Mouse (Mus musculus): ENCODE measurements at regions not wholly inside any gene's neighbourhood (a gene's known extent, or its start where the extent isn't known, plus 50 kb on each side); places are given as distances from the start of the nearest gene placed in this dataset.

GRCm38 (mm10) chr4:12628702-12629374 lies 457.0 kb upstream of the Fam92a start:
- no peak for DNase-seq (ENCODE audit: low read depth, low spot score)

- DNase-seq (ENCODE audit: low read depth, low spot score), result no peak
Measured at GRCm38 (mm10) chr4:12627158-12627871, 455.5 kb upstream of the Fam92a start.

GRCm38 (mm10) chr4:12620756-12621270 lies 449.0 kb upstream of the Fam92a start:
- DNase-seq (ENCODE audit: low read depth, low spot score), result no peak

GRCm38 (mm10) chr4:12620059-12620755 lies 448.4 kb upstream of the Fam92a start:
- no peak for DNase-seq (ENCODE audit: low read depth, low spot score)

GRCm38 (mm10) chr4:12616665-12617064 lies 444.9 kb upstream of the Fam92a start:
- no peak for DNase-seq (ENCODE audit: low read depth, low spot score)

GRCm38 (mm10) chr4:12611511-12611910 lies 439.7 kb upstream of the Fam92a start:
- no peak for DNase-seq (ENCODE audit: low read depth, low spot score)

- no peak for DNase-seq (ENCODE audit: low read depth, low spot score)
Measured at GRCm38 (mm10) chr4:12601165-12601919, 429.5 kb upstream of the Fam92a start.

- DNase-seq (ENCODE audit: low read depth, low spot score), result peak; percentile 36
Measured at GRCm38 (mm10) chr4:12595801-12596515, 424.1 kb upstream of the Fam92a start.

GRCm38 (mm10) chr4:12592973-12593372 lies 421.2 kb upstream of the Fam92a start:
- no peak for DNase-seq (ENCODE audit: low read depth, low spot score)

GRCm38 (mm10) chr4:12578102-12578501 lies 406.3 kb upstream of the Fam92a start:
- no peak for DNase-seq (ENCODE audit: low read depth, low spot score)

- DNase-seq (ENCODE audit: low read depth, low spot score), result no peak
Measured at GRCm38 (mm10) chr4:12571881-12572280, 400.1 kb upstream of the Fam92a start.

- peak; percentile 8 for DNase-seq (ENCODE audit: low read depth, low spot score)
Measured at GRCm38 (mm10) chr4:12570689-12571088, 398.9 kb upstream of the Fam92a start.

GRCm38 (mm10) chr4:12567643-12568042 lies 395.8 kb upstream of the Fam92a start:
- DNase-seq (ENCODE audit: low read depth, low spot score), result no peak

- no peak for DNase-seq (ENCODE audit: low read depth, low spot score)
Measured at GRCm38 (mm10) chr4:12563016-12563415, 391.2 kb upstream of the Fam92a start.

- no peak for DNase-seq (ENCODE audit: low read depth, low spot score)
Measured at GRCm38 (mm10) chr4:12560546-12560945, 388.7 kb upstream of the Fam92a start.

- no peak for DNase-seq (ENCODE audit: low read depth, low spot score)
Measured at GRCm38 (mm10) chr4:12560015-12560414, 388.2 kb upstream of the Fam92a start.

- DNase-seq (ENCODE audit: low read depth, low spot score), result no peak
Measured at GRCm38 (mm10) chr4:12557105-12557504, 385.3 kb upstream of the Fam92a start.

GRCm38 (mm10) chr4:12549265-12549664 lies 377.4 kb upstream of the Fam92a start:
- DNase-seq (ENCODE audit: low read depth, low spot score), result no peak

- no peak for DNase-seq (ENCODE audit: low read depth, low spot score)
Measured at GRCm38 (mm10) chr4:12543906-12544305, 372.1 kb upstream of the Fam92a start.

- no peak for DNase-seq (ENCODE audit: low read depth, low spot score)
Measured at GRCm38 (mm10) chr4:12541508-12541907, 369.7 kb upstream of the Fam92a start.

- DNase-seq (ENCODE audit: low read depth, low spot score), result no peak
Measured at GRCm38 (mm10) chr4:12539184-12539791, 367.5 kb upstream of the Fam92a start.
